Mouse (Mus musculus) heart, postnatal 0 days (tissue): ENCODE results near the gene Spata21. TPM values are rescaled to one million over a fixed set of nuclear protein-coding genes. Genes with fewer than 3 reads are reported as not detected.

Experiments used
- ATAC-seq: fragments of 200-750 bp; cut with Nextera tagmentation; 2 replicates; pipeline ENCODE4 v1.8.0; 2017; ENCODE audit warnings: low read depth, moderate number of reproducible peaks, moderate library complexity; ENCODE audit not compliant: insufficient read depth
- DNase-seq: peaks from one replicate; pipeline ENCODE4 v3.0.0-alpha.2; 2016; ENCODE audit warnings: low spot score
- H3K27ac ChIP-seq: fragments of 300-500 bp; sonication (generic); 2 replicates; pipeline ENCODE4 v1.5.1; 2014; ENCODE audit warnings: low read depth, mild to moderate bottlenecking
- H3K27me3 ChIP-seq: fragments of 300-500 bp; sonication (generic); 2 replicates; pipeline ENCODE4 v1.6.1; 2014; ENCODE audit warnings: low read length, mixed read lengths; ENCODE audit not compliant: control insufficient read depth, insufficient read depth
- H3K36me3 ChIP-seq: fragments of 300-500 bp; sonication (generic); replicated peaks from 2 replicates; pipeline ENCODE4 v1.6.1; 2014; ENCODE audit warnings: low read length, mixed read lengths; ENCODE audit not compliant: control insufficient read depth, insufficient read depth
- H3K4me1 ChIP-seq: fragments of 300-500 bp; sonication (generic); 2 replicates; pipeline ENCODE4 v1.6.1; 2014; ENCODE audit warnings: antibody characterized with exemption; ENCODE audit not compliant: control insufficient read depth, insufficient read depth
- H3K4me2 ChIP-seq: fragments of 300-500 bp; sonication (generic); 2 replicates; pipeline ENCODE4 v1.6.1; 2014; ENCODE audit warnings: low read depth, mild to moderate bottlenecking, low read length, moderate library complexity
- H3K4me3 ChIP-seq: fragments of 300-500 bp; sonication (generic); 2 replicates; pipeline ENCODE4 v1.5.1; 2014; ENCODE audit warnings: low read depth, low read length
- H3K9ac ChIP-seq: fragments of 300-500 bp; sonication (generic); replicated peaks from 2 replicates; pipeline ENCODE4 v1.6.1; 2014; ENCODE audit warnings: low read depth, low read length, mixed read lengths
- H3K9me3 ChIP-seq: fragments of 300-500 bp; sonication (generic); replicated peaks from 2 replicates; pipeline ENCODE4 v1.6.1; 2016; ENCODE audit warnings: low read length; ENCODE audit not compliant: control insufficient read depth
- CTCF ChIP-seq: IDR thresholded peaks from 2 replicates; pipeline ENCODE4 v1.5.1; 2016; ENCODE audit warnings: antibody characterized with exemption, control low read depth, low read depth
- EP300 ChIP-seq: IDR thresholded peaks from 2 replicates; pipeline ENCODE4 v1.6.1; 2016; ENCODE audit warnings: antibody characterized with exemption, low read depth
- WGBS: fragments of 180-500 bp; shearing (Covaris S2); extraction: QIAGEN DNeasy Blood & Tissue Kit; methylation state at CpG from one replicate; pipeline ENCODE4 v1.1.7; 2014; 5-methylcytosine and 5-hydroxymethylcytosine counted together
- polyA plus RNA-seq: library from polyadenylated mRNA; unstranded; fragments of >200 nt; fragmentation: Nextera tagmentation; extraction: Ambion mirVana; gene quantifications from 2 replicates; pipeline ENCODE4 v1.2.1, GENCODE M21; 2015
- total RNA-seq: library from RNA; depleted of rRNA; stranded (reverse); fragments of >200 nt; gene quantifications from 2 replicates; pipeline ENCODE4 v1.2.3, GENCODE M21; 2014; ENCODE audit warnings: low replicate concordance

Spata21 gene
- total and polyA plus RNA-seq, 2 experiments from 2014 or later = not detected

- Histone ChIP-seq H3K9me3 (no peaks in the 10 kb centered on the region), H3K27me3 (no peaks in the 10 kb centered on the region), H3K4me3 (no peak overlapping the region), H3K4me2 (no peak overlapping the region), H3K9ac (no peak overlapping the region), H3K27ac (no peak overlapping the region), H3K4me1 (no peaks in the 10 kb centered on the region), H3K36me3 (no peaks in the 10 kb centered on the region)
- WGBS = 72% methylated on average over 10 of the region's 10 CpGs
- TF ChIP-seq EP300 = no peak
- TF ChIP-seq CTCF = no peak
- DNase-seq (no peak), ATAC-seq (no peak)
Measured at GRCm38 (mm10) chr4:141095016-141095415, 6.9 kb downstream of the Spata21 start.

GRCm38 (mm10) chr4:141096710-141097109 is 8.6 kb downstream of the Spata21 start:
- no peaks in the 10 kb centered on the region for H3K36me3 ChIP-seq
- no peak for TF ChIP-seq CTCF
- TF ChIP-seq EP300 = no peak
- H3K27me3 ChIP-seq = no peaks in the 10 kb centered on the region
- H3K4me2 ChIP-seq = no peak overlapping the region
- no peaks in the 10 kb centered on the region for H3K9me3 ChIP-seq
- H3K4me1 ChIP-seq = no peaks in the 10 kb centered on the region
- DNase-seq (no peak), ATAC-seq (no peak)
- no peak overlapping the region for H3K9ac ChIP-seq
- H3K27ac ChIP-seq = no peak overlapping the region
- H3K4me3 ChIP-seq = no peak overlapping the region
- 25% methylated on average over 9 of the region's 9 CpGs for WGBS

- no peak for TF ChIP-seq CTCF
- no peak for TF ChIP-seq EP300
- H3K27me3 ChIP-seq = no peaks in the 10 kb centered on the region
- no peak overlapping the region for H3K4me2 ChIP-seq
- H3K27ac ChIP-seq = no peak overlapping the region
- H3K9ac ChIP-seq = no peak overlapping the region
- H3K9me3 ChIP-seq = no peaks in the 10 kb centered on the region
- DNase-seq (no peak), ATAC-seq (no peak)
- H3K4me1 ChIP-seq = no peaks in the 10 kb centered on the region
- H3K36me3 ChIP-seq = no peaks in the 10 kb centered on the region
- no peak overlapping the region for H3K4me3 ChIP-seq
- 49% methylated on average over 4 of the region's 4 CpGs for WGBS
Measured at GRCm38 (mm10) chr4:141098935-141099334, 10.8 kb downstream of the Spata21 start.

GRCm38 (mm10) chr4:141099956-141100355 is 11.8 kb downstream of the Spata21 start:
- Histone ChIP-seq H3K4me3 (no peak overlapping the region), H3K4me1 (no peaks in the 10 kb centered on the region), H3K4me2 (no peak overlapping the region), H3K9ac (no peak overlapping the region), H3K27ac (no peak overlapping the region), H3K9me3 (no peaks in the 10 kb centered on the region), H3K27me3 (no peaks in the 10 kb centered on the region), H3K36me3 (no peaks in the 10 kb centered on the region)
- ATAC-seq = no peak
- TF ChIP-seq CTCF = no peak
- no peak for TF ChIP-seq EP300
- WGBS = 67% methylated on average over 5 of the region's 5 CpGs
- no peak for DNase-seq

- no peak for ATAC-seq
- no peaks in the 10 kb centered on the region for H3K27me3 ChIP-seq
- no peak overlapping the region for H3K27ac ChIP-seq
- H3K4me3 ChIP-seq = no peak overlapping the region
- no peak for DNase-seq
- no peaks in the 10 kb centered on the region for H3K36me3 ChIP-seq
- TF ChIP-seq EP300 (no peak), CTCF (no peak)
- H3K9me3 ChIP-seq = no peaks in the 10 kb centered on the region
- H3K4me1 ChIP-seq = no peaks in the 10 kb centered on the region
- no peak overlapping the region for H3K9ac ChIP-seq
- H3K4me2 ChIP-seq = no peak overlapping the region
- 84% methylated on average over 9 of the region's 9 CpGs for WGBS
Measured at GRCm38 (mm10) chr4:141101291-141101690, 13.2 kb downstream of the Spata21 start.

- Histone ChIP-seq H3K9ac (no peak overlapping the region), H3K4me1 (no peaks in the 10 kb centered on the region), H3K4me2 (no peak overlapping the region), H3K9me3 (no peaks in the 10 kb centered on the region), H3K4me3 (no peak overlapping the region), H3K36me3 (no peaks in the 10 kb centered on the region), H3K27me3 (no peaks in the 10 kb centered on the region), H3K27ac (no peak overlapping the region)
- TF ChIP-seq EP300 = no peak
- TF ChIP-seq CTCF = peak; percentile 45
- no peak for DNase-seq
- ATAC-seq = no peak
- WGBS = 64% methylated on average over 6 of the region's 6 CpGs
Measured at GRCm38 (mm10) chr4:141101855-141102254, 13.7 kb downstream of the Spata21 start.
